Mouse (Mus musculus) forebrain, embryonic 12.5 days (tissue): ENCODE data around the gene Znhit1. TPM values are rescaled to one million over a fixed set of nuclear protein-coding genes. Genes with fewer than 3 reads are reported as not detected.
"Not testable (repeated sequence)": the region's sequence is repeated elsewhere in the genome, so short reads cannot be mapped to it uniquely, and the experiment has no call there.

ENCODE experiments used
- ATAC-seq: fragments of 200-750 bp; cut with Nextera tagmentation; 2 replicates; pipeline ENCODE4 v1.8.0; 2017; ENCODE audit warnings: moderate TSS enrichment; ENCODE audit not compliant: low FRiP score
- H3K27ac ChIP-seq: fragments of 300-500 bp; sonication (generic); 2 replicates; pipeline ENCODE4 v1.5.1; 2016; ENCODE audit warnings: mild to moderate bottlenecking
- H3K27me3 ChIP-seq: fragments of 300-500 bp; sonication (generic); 2 replicates; pipeline ENCODE4 v1.6.1; 2016; ENCODE audit warnings: mild to moderate bottlenecking
- H3K36me3 ChIP-seq: fragments of 300-500 bp; sonication (generic); replicated peaks from 2 replicates; pipeline ENCODE4 v1.6.1; 2016; ENCODE audit warnings: mild to moderate bottlenecking
- H3K4me1 ChIP-seq: fragments of 300-500 bp; sonication (generic); 2 replicates; pipeline ENCODE4 v1.6.1; 2016
- H3K4me2 ChIP-seq: fragments of 300-500 bp; sonication (generic); 2 replicates; pipeline ENCODE4 v1.6.1; 2016; ENCODE audit warnings: mild to moderate bottlenecking, moderate library complexity
- H3K4me3 ChIP-seq: fragments of 300-500 bp; sonication (generic); replicated peaks from 2 replicates; pipeline ENCODE4 v1.5.1; 2016; ENCODE audit warnings: mild to moderate bottlenecking
- H3K9ac ChIP-seq: fragments of 300-500 bp; sonication (generic); 2 replicates; pipeline ENCODE4 v1.6.1; 2016; ENCODE audit warnings: mild to moderate bottlenecking
- H3K9me3 ChIP-seq: fragments of 300-500 bp; sonication (generic); 2 replicates; pipeline ENCODE4 v1.6.1; 2016
- WGBS: fragments of 180-500 bp; shearing (Covaris S2); methylation state at CpG from one replicate; pipeline ENCODE4 v1.1.7; 2016; 5-methylcytosine and 5-hydroxymethylcytosine counted together
- polyA plus RNA-seq: library from polyadenylated mRNA; unstranded; fragments of >200 nt; fragmentation: Nextera tagmentation; extraction: Ambion mirVana; gene quantifications from 2 replicates; pipeline ENCODE4 v1.2.1, GENCODE M21; 2016

The Znhit1 gene
- polyA plus RNA-seq, 1 experiment from 2014 or later: 97.9 TPM

DNA sequence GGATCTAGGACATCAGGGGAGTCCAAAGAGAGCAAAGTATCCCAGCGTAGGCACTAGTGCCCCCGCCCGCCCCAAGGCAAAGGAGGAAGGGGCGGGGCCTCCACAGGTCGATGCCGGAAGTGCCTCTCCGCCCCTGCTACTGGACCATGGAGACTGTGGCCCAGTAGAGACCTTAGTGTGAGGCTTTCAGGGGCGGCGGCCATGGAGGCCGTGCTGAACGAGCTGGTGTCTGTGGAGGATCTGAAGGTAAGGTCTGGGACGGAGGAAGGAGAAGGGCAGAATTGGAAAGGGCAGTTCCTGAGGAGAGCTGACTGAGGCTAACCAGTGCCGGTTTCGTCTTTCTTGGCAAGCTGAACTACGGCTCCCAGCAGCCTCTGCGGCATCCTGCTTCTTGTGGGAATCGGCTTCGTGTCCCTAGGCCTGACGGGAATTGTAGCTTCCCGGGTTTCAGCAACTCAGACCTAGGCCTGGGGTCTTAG, 25.8 kb downstream of the Znhit1 start:
- ATAC-seq: peak; percentile 92
- Histone ChIP-seq H3K9ac (peak overlapping the region; percentile 77), H3K9me3 (no peaks in the 10 kb centered on the region), H3K4me3 (peak overlapping the region; percentile 65), H3K4me2 (peak overlapping the region; percentile 83), H3K27ac (peak overlapping the region; percentile 80), H3K36me3 (peaks cover 48% of the 10 kb centered on the region), H3K27me3 (no peaks in the 10 kb centered on the region), H3K4me1 (peaks cover 18% of the 10 kb centered on the region)
- under 1% methylated on average over 20 of the region's 20 CpGs for WGBS

GRCm38 (mm10) chr5:136961334-136961982, 26.4 kb downstream of the Znhit1 start:
- 29% methylated on average over 5 of the region's 5 CpGs for WGBS
- Histone ChIP-seq H3K27ac (peak overlapping the region; percentile 80), H3K4me3 (peak overlapping the region; percentile 65), H3K9me3 (no peaks in the 10 kb centered on the region), H3K36me3 (peaks cover 43% of the 10 kb centered on the region), H3K27me3 (no peaks in the 10 kb centered on the region), H3K9ac (peak overlapping the region; percentile 77), H3K4me2 (peak overlapping the region; percentile 83), H3K4me1 (peaks cover 18% of the 10 kb centered on the region)
- ATAC-seq: peak; percentile 31

GRCm38 (mm10) chr5:136960053-136960452, 27.8 kb downstream of the Znhit1 start:
- no peak overlapping the region for H3K4me2 ChIP-seq
- no peaks in the 10 kb centered on the region for H3K9me3 ChIP-seq
- no peaks in the 10 kb centered on the region for H3K27me3 ChIP-seq
- ATAC-seq: no peak
- H3K36me3 ChIP-seq: peaks cover 33% of the 10 kb centered on the region
- no peak overlapping the region for H3K27ac ChIP-seq
- 93% methylated on average over 6 of the region's 6 CpGs for WGBS
- no peak overlapping the region for H3K4me3 ChIP-seq
- no peak overlapping the region for H3K9ac ChIP-seq
- peaks cover 26% of the 10 kb centered on the region for H3K4me1 ChIP-seq

- H3K36me3 ChIP-seq: peaks cover 24% of the 10 kb centered on the region
- H3K9me3 ChIP-seq: no peaks in the 10 kb centered on the region
- no peak for ATAC-seq
- peaks cover 35% of the 10 kb centered on the region for H3K4me1 ChIP-seq
- H3K4me2 ChIP-seq: no peak overlapping the region
- H3K27ac ChIP-seq: no peak overlapping the region
- 87% methylated on average over 5 of the region's 5 CpGs for WGBS
- no peaks in the 10 kb centered on the region for H3K27me3 ChIP-seq
- no peak overlapping the region for H3K4me3 ChIP-seq
- no peak overlapping the region for H3K9ac ChIP-seq
Observed at GRCm38 (mm10) chr5:136958991-136959605, 28.7 kb downstream of the Znhit1 start.

DNA sequence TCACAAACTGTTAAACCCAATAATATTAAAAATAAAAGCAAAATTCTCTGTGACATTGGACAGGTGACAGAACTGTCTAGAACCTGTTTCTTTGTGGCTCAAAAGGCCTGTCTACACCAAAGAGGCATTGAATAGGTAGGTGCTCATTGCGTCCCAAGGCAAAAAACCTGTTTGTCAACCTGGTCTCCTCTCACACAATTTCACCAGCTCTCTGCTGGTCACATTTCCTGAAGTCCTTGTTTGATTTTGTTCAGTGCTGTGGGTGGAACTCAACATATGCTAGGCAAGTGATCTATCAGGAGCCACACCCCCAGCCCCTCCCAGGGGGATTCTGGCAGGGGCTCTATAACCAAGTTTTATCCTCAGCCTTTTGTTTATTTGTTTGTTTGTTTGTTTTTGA, 30.6 kb downstream of the Znhit1 start:
- Histone ChIP-seq H3K4me3 (no peak overlapping the region), H3K27me3 (no peaks in the 10 kb centered on the region), H3K27ac (no peak overlapping the region), H3K4me2 (no peak overlapping the region), H3K36me3 (peaks cover 12% of the 10 kb centered on the region; the same call in 1 of the 2 replicates), H3K4me1 (peaks cover 32% of the 10 kb centered on the region), H3K9me3 (no peaks in the 10 kb centered on the region), H3K9ac (no peak overlapping the region)
- ATAC-seq: no peak
- 97% methylated on average over 1 of the region's 1 CpGs for WGBS

DNA sequence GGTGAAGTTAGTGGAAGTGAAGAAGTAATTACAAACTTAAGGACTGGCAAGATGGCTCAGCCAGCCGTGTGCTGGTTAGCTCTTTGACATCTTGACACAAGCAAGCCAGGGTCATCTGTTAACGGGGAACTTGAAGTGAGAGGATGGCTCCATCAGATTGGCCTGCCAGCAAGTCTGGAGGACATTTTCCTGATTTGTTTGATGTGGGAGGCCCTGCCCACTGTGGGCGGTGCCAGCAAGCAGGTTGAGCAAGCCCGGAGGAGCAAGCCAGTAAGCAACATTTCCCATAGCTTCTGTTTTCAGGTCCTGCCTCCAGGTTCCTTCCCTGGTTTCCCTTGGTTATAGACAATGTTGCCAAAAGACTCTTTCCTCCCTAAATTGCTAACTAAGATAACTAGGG, 32.2 kb downstream of the Znhit1 start:
- no peak for ATAC-seq
- peaks cover 12% of the 10 kb centered on the region; the same call in 1 of the 2 replicates for H3K36me3 ChIP-seq
- H3K4me3 ChIP-seq: no peak overlapping the region
- no peak overlapping the region for H3K27ac ChIP-seq
- H3K4me1 ChIP-seq: peaks cover 22% of the 10 kb centered on the region
- no peak overlapping the region for H3K4me2 ChIP-seq
- H3K9ac ChIP-seq: no peak overlapping the region
- 0 out of 2 replicates have a peak, but pooled peaks cover 5% of the 10 kb centered on the region for H3K27me3 ChIP-seq
- H3K9me3 ChIP-seq: no peaks in the 10 kb centered on the region
- WGBS: 92% methylated on average over 4 of the region's 4 CpGs

DNA sequence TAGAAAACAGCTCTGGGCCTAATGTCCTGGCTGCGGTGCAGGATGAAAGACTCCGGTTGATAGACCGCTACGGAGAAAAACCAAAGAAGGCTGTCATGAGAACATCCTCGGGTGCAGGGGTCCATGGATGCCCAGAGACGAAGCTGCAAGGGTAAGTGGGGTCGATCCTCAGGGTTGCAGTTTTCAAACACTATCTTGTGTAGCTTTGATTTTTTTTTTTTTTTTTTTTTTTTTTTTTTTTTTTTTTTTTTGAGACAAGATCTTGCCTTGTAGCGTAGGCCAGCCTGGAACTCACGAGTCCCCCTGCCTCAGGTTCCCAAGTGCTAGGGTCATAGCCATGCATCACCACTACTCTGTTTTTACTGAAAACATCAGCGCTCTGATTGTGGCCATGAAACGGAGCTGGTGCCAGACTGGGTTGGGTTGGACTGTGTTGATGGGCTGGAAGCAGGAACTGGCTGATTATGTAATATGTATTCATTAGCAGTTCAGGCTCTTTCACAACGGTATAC, 34.3 kb downstream of the Znhit1 start:
- H3K9me3 ChIP-seq: no peaks in the 10 kb centered on the region
- peaks cover 22% of the 10 kb centered on the region for H3K4me1 ChIP-seq
- 6% methylated on average over 12 of the region's 12 CpGs for WGBS
- 0 out of 2 replicates have a peak, but pooled peaks cover 5% of the 10 kb centered on the region for H3K27me3 ChIP-seq
- H3K4me2 ChIP-seq: peak overlapping the region; percentile 78
- peak overlapping the region; percentile 80 for H3K27ac ChIP-seq
- ATAC-seq: no peak; the same call in 1 of the 2 replicates
- H3K9ac ChIP-seq: peak overlapping the region; percentile 74
- H3K4me3 ChIP-seq: peak overlapping the region; percentile 69
- H3K36me3 ChIP-seq: peaks cover 12% of the 10 kb centered on the region; the same call in 1 of the 2 replicates

- Histone ChIP-seq H3K27ac (peak within 1 kb of the TSS; percentile 80), H3K9ac (peak within 1 kb of the TSS; percentile 74), H3K36me3 (peaks cover 12% of the 10 kb centered on the region; the same call in 1 of the 2 replicates), H3K4me1 (peaks cover 22% of the 10 kb centered on the region), H3K27me3 (0 out of 2 replicates have a peak, but pooled peaks cover 5% of the 10 kb centered on the region), H3K4me3 (peak within 1 kb of the TSS; percentile 69), H3K4me2 (peak within 1 kb of the TSS; percentile 78), H3K9me3 (no peaks in the 10 kb centered on the region)
- ATAC-seq: peak; percentile 98
- under 1% methylated on average over 23 of the region's 23 CpGs for WGBS
Observed at GRCm38 (mm10) chr5:136953015-136953414, 34.8 kb downstream of the Znhit1 start, which contains the start of gene Fis1. TSS of gene Fis1 (plus strand) at chr5:136953275.

- Histone ChIP-seq H3K27me3 (0 out of 2 replicates have a peak, but pooled peaks cover 5% of the 10 kb centered on the region), H3K9ac (no peak overlapping the region), H3K4me3 (no peak overlapping the region), H3K4me2 (peak overlapping the region; percentile 78), H3K27ac (no peak overlapping the region), H3K4me1 (peaks cover 22% of the 10 kb centered on the region), H3K36me3 (0 out of 2 replicates have a peak, but pooled peaks cover 6% of the 10 kb centered on the region), H3K9me3 (no peaks in the 10 kb centered on the region)
- WGBS: 82% methylated on average over 4 of the region's 4 CpGs
- ATAC-seq: no peak
Observed at GRCm38 (mm10) chr5:136952153-136952552, 35.7 kb downstream of the Znhit1 start.

- Histone ChIP-seq H3K4me2 (no peak overlapping the region), H3K9me3 (no peaks in the 10 kb centered on the region), H3K27me3 (0 out of 2 replicates have a peak, but pooled peaks cover 5% of the 10 kb centered on the region), H3K4me3 (no peak overlapping the region), H3K9ac (no peak overlapping the region), H3K27ac (no peak overlapping the region), H3K4me1 (peaks cover 18% of the 10 kb centered on the region), H3K36me3 (0 out of 2 replicates have a peak, but pooled peaks cover 4% of the 10 kb centered on the region)
- 93% methylated on average over 6 of the region's 6 CpGs for WGBS
- ATAC-seq: no peak
Observed at GRCm38 (mm10) chr5:136950521-136950920, 37.3 kb downstream of the Znhit1 start.

DNA sequence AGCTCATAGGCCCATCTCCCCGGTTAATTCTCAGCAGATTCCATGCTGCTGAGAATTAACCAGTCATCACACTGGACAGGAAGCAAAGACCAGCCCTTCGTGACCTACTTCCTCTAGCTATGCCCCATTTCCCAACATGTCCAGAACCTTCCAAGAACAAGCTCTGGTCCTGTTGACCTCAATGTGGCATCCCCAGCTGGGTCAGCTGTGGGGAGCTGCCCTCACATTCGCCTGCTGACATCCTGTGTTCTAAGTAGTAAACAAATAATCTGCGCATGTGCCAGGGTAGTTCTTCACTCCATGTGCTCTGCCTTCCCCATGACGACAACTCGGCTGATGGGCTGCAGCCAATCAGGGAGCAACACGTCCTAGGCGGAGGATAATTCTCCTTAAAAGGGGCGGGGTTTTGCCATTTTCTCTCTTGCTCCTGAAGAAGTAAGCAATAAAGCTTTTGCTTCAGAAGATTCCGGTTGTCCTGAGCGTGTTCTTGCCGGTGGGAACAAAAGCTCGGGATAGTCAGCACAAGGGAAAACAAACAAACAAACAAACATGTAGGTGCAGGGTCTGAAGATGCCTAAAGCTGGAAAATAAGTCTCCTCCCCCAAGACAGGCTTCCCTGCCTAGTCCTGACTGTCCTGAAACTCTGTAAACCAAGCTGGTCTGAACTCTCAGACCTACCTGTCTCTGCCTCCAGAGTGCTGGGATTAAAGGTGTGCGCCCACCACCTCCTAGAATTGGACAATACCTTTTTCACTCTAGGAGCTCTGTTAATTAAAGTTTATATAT, 38.1 kb downstream of the Znhit1 start:
- not testable (repeated sequence) for H3K4me3 ChIP-seq, H3K36me3 ChIP-seq, H3K9me3 ChIP-seq, H3K27me3 ChIP-seq, H3K9ac ChIP-seq, ATAC-seq, H3K4me2 ChIP-seq, H3K27ac ChIP-seq
- WGBS: 81% methylated on average over 14 of the region's 14 CpGs
- H3K4me1 ChIP-seq: peaks cover 11% of the 10 kb centered on the region

- no peaks in the 10 kb centered on the region for H3K36me3 ChIP-seq
- H3K4me1 ChIP-seq: no peaks in the 10 kb centered on the region
- no peak overlapping the region for H3K9ac ChIP-seq
- ATAC-seq: no peak
- H3K4me2 ChIP-seq: no peak overlapping the region
- 0 out of 2 replicates have a peak, but pooled peaks cover 8% of the 10 kb centered on the region for H3K27me3 ChIP-seq
- H3K27ac ChIP-seq: no peak overlapping the region
- no peak overlapping the region for H3K4me3 ChIP-seq
- H3K9me3 ChIP-seq: no peaks in the 10 kb centered on the region
Observed at GRCm38 (mm10) chr5:136947874-136948273, 39.9 kb downstream of the Znhit1 start.
